Mouse (Mus musculus) midbrain, embryonic 11.5 days (tissue): ENCODE results near the gene Olfr816. TPM values are rescaled to one million over a fixed set of nuclear protein-coding genes. Genes with fewer than 3 reads are reported as not detected.
"Not testable (repeated sequence)": the region's sequence is repeated elsewhere in the genome, so short reads cannot be mapped to it uniquely, and the experiment has no call there.

Source experiments
- ATAC-seq: fragments of 200-750 bp; cut with Nextera tagmentation; 2 replicates; pipeline ENCODE4 v1.8.0; 2017; ENCODE audit warnings: moderate TSS enrichment, moderate library complexity; ENCODE audit not compliant: low FRiP score
- DNase-seq: peaks from one replicate; pipeline ENCODE4 v3.0.0; 2015; ENCODE audit warnings: low spot score; ENCODE audit errors: missing footprints
- H3K27ac ChIP-seq: fragments of 300-500 bp; sonication (generic); 2 replicates; pipeline ENCODE4 v1.5.1; 2014; ENCODE audit warnings: low read depth, low read length
- H3K27me3 ChIP-seq: fragments of 300-500 bp; sonication (generic); 2 replicates; pipeline ENCODE4 v1.6.1; 2014; ENCODE audit warnings: mild to moderate bottlenecking, low read length, moderate library complexity, mixed read lengths; ENCODE audit not compliant: control insufficient read depth, insufficient read depth
- H3K36me3 ChIP-seq: fragments of 300-500 bp; sonication (generic); 2 replicates; pipeline ENCODE4 v1.6.1; 2014; ENCODE audit warnings: mild to moderate bottlenecking, low read length, moderate library complexity, mixed read lengths; ENCODE audit not compliant: control insufficient read depth, insufficient read depth
- H3K4me1 ChIP-seq: fragments of 300-500 bp; sonication (generic); 2 replicates; pipeline ENCODE4 v1.6.1; 2014; ENCODE audit warnings: low read length; ENCODE audit not compliant: control insufficient read depth, insufficient read depth
- H3K4me2 ChIP-seq: fragments of 300-500 bp; sonication (generic); 2 replicates; pipeline ENCODE4 v1.6.1; 2014; ENCODE audit warnings: mild to moderate bottlenecking, moderate library complexity
- H3K4me3 ChIP-seq: fragments of 300-500 bp; sonication (generic); 2 replicates; pipeline ENCODE4 v1.5.1; 2014; ENCODE audit warnings: low read depth, low read length
- H3K9ac ChIP-seq: fragments of 300-500 bp; sonication (generic); 2 replicates; pipeline ENCODE4 v1.6.1; 2014; ENCODE audit warnings: low read length
- H3K9me3 ChIP-seq: fragments of 300-500 bp; sonication (generic); 2 replicates; pipeline ENCODE4 v1.6.1; 2016; ENCODE audit warnings: low read length; ENCODE audit not compliant: control insufficient read depth
- WGBS: fragments of 180-500 bp; shearing (Covaris S2); extraction: QIAGEN DNeasy Blood & Tissue Kit; methylation state at CpG from one replicate; pipeline ENCODE4 v1.1.7; 2014; 5-methylcytosine and 5-hydroxymethylcytosine counted together
- polyA plus RNA-seq: library from polyadenylated mRNA; unstranded; fragments of >200 nt; fragmentation: Nextera tagmentation; extraction: Ambion mirVana; gene quantifications from 2 replicates; pipeline ENCODE4 v1.2.1, GENCODE M21; 2014

Olfr816 gene
- not detected in 2 replicates for polyA plus RNA-seq

GRCm38 (mm10) chr10:129915497-129915896 is at the start of gene Olfr816:
Gene Olfr816 (minus strand): TSS chr10:129915597.
- no peak within 1 kb of the TSS for H3K4me3 ChIP-seq
- H3K27me3 ChIP-seq: no peaks in the 10 kb centered on the region
- H3K36me3 ChIP-seq: no peaks in the 10 kb centered on the region
- H3K9me3 ChIP-seq: no peaks in the 10 kb centered on the region
- no peak within 1 kb of the TSS for H3K9ac ChIP-seq
- DNase-seq (no peak), ATAC-seq (no peak)
- whole genome bisulfite sequencing: 58% methylated on average over 1 of the region's 1 CpGs
- no peaks in the 10 kb centered on the region for H3K4me1 ChIP-seq
- H3K4me2 ChIP-seq: no peak within 1 kb of the TSS
- no peak within 1 kb of the TSS for H3K27ac ChIP-seq

- H3K4me2 ChIP-seq: no peak within 1 kb of the TSS
- H3K4me3 ChIP-seq: no peak within 1 kb of the TSS
- ATAC-seq (no peak), DNase-seq (no peak)
- H3K36me3 ChIP-seq: no peaks in the 10 kb centered on the region
- H3K27me3 ChIP-seq: no peaks in the 10 kb centered on the region
- no peaks in the 10 kb centered on the region for H3K9me3 ChIP-seq
- H3K27ac ChIP-seq: no peak within 1 kb of the TSS
- no peak within 1 kb of the TSS for H3K9ac ChIP-seq
- 95% methylated on average over 2 of the region's 2 CpGs for WGBS
- H3K4me1 ChIP-seq: no peaks in the 10 kb centered on the region
Observed at GRCm38 (mm10) chr10:129949000-129949399, 33.6 kb upstream of the Olfr816 start, which contains the start of gene Olfr818. Gene Olfr818 (minus strand): TSS chr10:129949100.

GRCm38 (mm10) chr10:129905767-129906166 is 9.6 kb downstream of the Olfr816 start, which contains the start of gene Olfr815:
Gene Olfr815 (minus strand): TSS chr10:129905867.
- H3K4me1 ChIP-seq, H3K4me2 ChIP-seq, H3K27ac ChIP-seq, H3K36me3 ChIP-seq, ATAC-seq, H3K9me3 ChIP-seq, H3K9ac ChIP-seq, H3K27me3 ChIP-seq, H3K4me3 ChIP-seq, DNase-seq: not testable (repeated sequence)
- WGBS: no CpG with 5 or more reads among the region's 1 CpGs

DNA sequence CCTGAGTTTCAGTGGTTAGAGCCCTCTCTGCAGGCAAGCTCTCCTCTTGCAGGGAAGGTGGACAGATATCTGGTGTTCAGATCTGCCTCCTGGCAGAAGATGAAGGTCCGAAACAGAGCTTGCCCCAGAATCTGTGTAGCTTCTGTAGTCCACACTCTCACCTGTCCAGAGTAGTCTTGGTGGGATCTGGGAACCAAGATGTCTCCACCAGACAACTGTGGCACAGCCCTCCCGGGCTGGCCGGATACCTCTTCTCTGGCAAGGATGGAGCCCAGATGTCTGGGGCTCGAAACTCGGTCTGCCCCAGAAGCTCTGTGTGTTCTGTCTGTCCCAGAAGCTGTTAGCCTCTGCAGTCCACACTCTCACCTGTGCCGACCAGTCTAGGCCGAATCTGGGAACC is 29.5 kb downstream of the Olfr816 start:
- H3K4me1 ChIP-seq: no peaks in the 10 kb centered on the region
- H3K9me3 ChIP-seq: no peaks in the 10 kb centered on the region
- H3K27me3 ChIP-seq: no peaks in the 10 kb centered on the region
- H3K27ac ChIP-seq: no peak overlapping the region
- DNase-seq: no peak
- H3K4me3 ChIP-seq: no peak overlapping the region
- ATAC-seq: no peak
- no peaks in the 10 kb centered on the region for H3K36me3 ChIP-seq
- WGBS: 86% methylated on average over 7 of the region's 7 CpGs
- H3K4me2 ChIP-seq: no peak overlapping the region
- no peak overlapping the region for H3K9ac ChIP-seq

DNA sequence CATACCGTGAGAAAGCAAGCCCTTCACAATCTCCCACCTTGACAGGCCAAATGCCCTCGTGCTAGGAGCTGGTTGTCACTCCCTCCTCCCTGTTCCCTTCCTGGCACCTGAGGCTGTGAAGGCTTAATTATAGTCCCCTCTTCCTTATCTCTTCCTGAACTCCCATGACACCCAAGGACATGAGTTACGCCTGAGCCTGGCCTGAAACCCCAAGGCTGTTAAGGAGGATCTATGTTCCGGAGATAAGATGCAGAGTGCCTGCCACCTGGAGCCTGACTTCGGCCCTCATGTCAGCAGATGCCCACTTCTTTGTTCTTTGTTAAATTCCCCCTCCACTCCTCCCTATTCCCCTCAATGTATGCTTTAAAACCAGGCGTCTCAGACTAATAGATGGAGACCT is 29.9 kb downstream of the Olfr816 start:
- not testable (repeated sequence) for H3K9me3 ChIP-seq, H3K4me1 ChIP-seq
- 89% methylated on average over 6 of the region's 6 CpGs for WGBS

GRCm38 (mm10) chr10:129879751-129880150 is 35.6 kb downstream of the Olfr816 start, which contains the start of gene Olfr814:
Gene Olfr814 (minus strand): TSS chr10:129879851.
- H3K9me3 ChIP-seq, H3K4me3 ChIP-seq, H3K9ac ChIP-seq, H3K36me3 ChIP-seq, ATAC-seq, H3K27ac ChIP-seq, H3K4me2 ChIP-seq, H3K4me1 ChIP-seq, DNase-seq, H3K27me3 ChIP-seq: not testable (repeated sequence)
- no CpG with 5 or more reads among the region's 1 CpGs for WGBS

More for the DNA sequence above, 29.9 kb downstream of the Olfr816 start:
- H3K27ac ChIP-seq, ATAC-seq, H3K36me3 ChIP-seq, H3K4me2 ChIP-seq, H3K4me3 ChIP-seq, DNase-seq, H3K9ac ChIP-seq, H3K27me3 ChIP-seq: not testable (repeated sequence)

Other genes starting within 250 kb of the Olfr816 start
- gene Olfr801, start 241.7 kb downstream of the Olfr816 start, polyA plus RNA-seq: not detected in 2 replicates
- not detected in 2 replicates for gene Olfr802, start 227.4 kb downstream of the Olfr816 start, polyA plus RNA-seq
- not detected in 2 replicates for gene Olfr803, start 221.3 kb downstream of the Olfr816 start, polyA plus RNA-seq
- gene Olfr804, start 212.4 kb downstream of the Olfr816 start, polyA plus RNA-seq: not detected in 2 replicates
- gene Olfr805, start 186.2 kb downstream of the Olfr816 start, polyA plus RNA-seq: not detected in 2 replicates
- gene Olfr806, start 173.7 kb downstream of the Olfr816 start, polyA plus RNA-seq: not detected in 2 replicates
- not detected in 2 replicates for gene Olfr807, start 157.8 kb downstream of the Olfr816 start, polyA plus RNA-seq
- not detected in 2 replicates for gene Olfr808, start 150.1 kb downstream of the Olfr816 start, polyA plus RNA-seq
- gene Olfr809, start 141.0 kb downstream of the Olfr816 start, polyA plus RNA-seq: not detected in 2 replicates
- not detected in 2 replicates for gene Olfr810, start 120.7 kb downstream of the Olfr816 start, polyA plus RNA-seq
- gene Olfr811, start 111.2 kb downstream of the Olfr816 start, polyA plus RNA-seq: not detected in 2 replicates
- not detected in 2 replicates for gene Olfr812, start 69.5 kb downstream of the Olfr816 start, polyA plus RNA-seq
- gene Olfr813, start 60.2 kb downstream of the Olfr816 start, polyA plus RNA-seq: not detected in 2 replicates
- not detected in 2 replicates for gene Olfr814, start 35.7 kb downstream of the Olfr816 start, polyA plus RNA-seq
- gene Olfr815, start 9.7 kb downstream of the Olfr816 start, polyA plus RNA-seq: not detected in 2 replicates
- gene Olfr818, start 33.5 kb upstream of the Olfr816 start, polyA plus RNA-seq: not detected in 2 replicates
- not detected in 2 replicates for gene Olfr819, start 51.7 kb upstream of the Olfr816 start, polyA plus RNA-seq
- gene Olfr247, start 60.5 kb upstream of the Olfr816 start, polyA plus RNA-seq: not detected in 2 replicates
- not detected in 2 replicates for gene Gm10310, start 69.5 kb upstream of the Olfr816 start, polyA plus RNA-seq
- gene Olfr820, start 97.0 kb upstream of the Olfr816 start, polyA plus RNA-seq: not detected in 2 replicates
- gene Olfr821, start 114.8 kb upstream of the Olfr816 start, polyA plus RNA-seq: not detected in 2 replicates
- not detected in 2 replicates for gene Olfr822, start 155.6 kb upstream of the Olfr816 start, polyA plus RNA-seq
- gene Olfr823, start 199.8 kb upstream of the Olfr816 start, polyA plus RNA-seq: not detected in 2 replicates
- not detected in 2 replicates for gene Olfr824, start 214.4 kb upstream of the Olfr816 start, polyA plus RNA-seq